Mouse (Mus musculus): ENCODE measurements around the gene Itgb1.

Itgb1 gene

DNA sequence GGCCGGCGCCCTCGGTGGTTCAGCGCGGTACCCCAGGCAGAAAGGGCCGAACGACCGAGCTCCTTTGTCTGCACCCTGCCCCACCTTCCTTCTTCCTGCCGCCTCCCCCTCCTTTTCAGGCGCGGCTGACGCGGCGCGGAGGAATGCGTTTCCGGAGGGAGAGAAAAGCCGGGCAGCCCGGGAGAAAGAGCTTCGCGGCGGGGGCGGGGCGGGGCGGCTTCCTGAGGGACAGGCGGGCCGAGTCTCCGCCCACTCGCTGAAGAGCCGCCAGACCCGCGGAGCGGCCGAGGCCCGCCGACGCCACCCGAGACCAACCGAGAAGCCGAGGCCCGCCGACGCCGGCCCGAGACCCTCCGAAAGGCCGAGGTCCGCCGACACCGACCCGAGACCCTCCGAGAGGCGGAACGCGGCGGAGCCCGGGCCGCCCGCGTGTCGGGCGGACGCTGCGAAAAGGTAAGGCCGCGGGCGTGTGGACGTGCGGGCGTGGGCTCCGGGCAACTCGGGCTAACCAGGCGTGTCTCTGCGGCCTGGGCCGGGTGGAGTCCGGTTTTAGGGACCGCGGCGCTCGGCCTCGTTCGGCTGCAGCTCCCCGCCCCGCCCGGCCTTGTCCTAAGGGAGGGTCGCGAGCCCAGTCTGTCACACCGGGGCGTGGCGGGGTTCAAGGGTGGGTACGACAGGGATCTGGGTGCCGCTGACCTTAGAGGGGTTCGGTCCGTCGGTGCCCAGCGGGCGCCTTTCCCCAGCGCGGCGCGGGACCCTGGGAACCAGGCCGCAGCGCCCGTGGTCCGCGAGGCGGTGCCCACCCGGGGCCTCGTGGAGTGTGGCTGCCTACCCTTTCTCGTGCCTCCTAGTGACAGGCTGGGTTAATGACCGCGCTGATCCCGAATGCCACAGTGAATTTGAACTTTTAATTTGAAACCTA lies at the start of gene Itgb1:
Gene Itgb1 (plus strand): TSS at position 148 of the 922 bp plus-strand sequence.
- peak; percentile 73 to 80 for DNase-seq

- no peak for DNase-seq
These were observed 42.4 kb upstream of the Itgb1 start for GRCm38 (mm10) chr8:128643104-128643503.

DNA sequence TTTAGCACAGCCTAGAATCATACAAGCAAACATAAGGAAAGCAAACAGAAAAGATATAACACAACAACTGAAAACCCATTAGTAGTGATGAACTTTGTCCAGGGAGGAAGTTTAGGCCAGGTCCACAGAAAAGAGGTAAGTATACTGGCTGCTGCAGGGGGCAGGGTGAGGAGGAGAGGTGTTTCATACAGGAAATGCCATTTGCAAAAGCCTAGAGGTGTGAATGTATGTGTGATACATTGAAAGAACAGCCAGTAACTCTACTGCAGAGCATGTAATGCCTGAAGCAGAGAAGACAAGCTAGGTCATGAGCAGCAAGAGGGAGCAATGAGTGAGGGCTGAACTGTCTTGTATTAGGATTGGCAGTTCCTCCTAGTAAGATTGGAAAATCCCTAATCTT lies 40.0 kb upstream of the Itgb1 start:
- no peak for DNase-seq

GRCm38 (mm10) chr8:128646456-128646855 lies 39.0 kb upstream of the Itgb1 start:
- DNase-seq, result no peak

DNA sequence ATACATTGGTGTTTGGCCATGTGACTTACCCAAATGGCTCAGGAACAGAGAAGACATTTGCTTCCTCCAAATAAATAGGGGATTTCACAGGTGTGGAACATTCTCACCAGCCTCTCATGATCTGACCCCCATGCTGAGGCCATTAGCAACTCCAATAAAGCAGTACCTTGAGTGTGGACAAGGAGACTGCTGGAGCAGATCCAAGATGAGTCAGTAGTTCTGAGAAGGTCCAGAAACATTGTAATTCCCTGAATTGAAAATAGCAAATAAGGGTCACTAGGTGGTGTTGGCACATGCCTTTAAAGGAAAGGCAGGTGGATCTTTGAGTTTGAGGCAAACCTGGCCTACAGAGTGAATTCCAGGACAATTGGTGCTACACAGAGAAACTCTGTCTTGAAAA lies 37.4 kb upstream of the Itgb1 start:
- DNase-seq, result no peak

DNA sequence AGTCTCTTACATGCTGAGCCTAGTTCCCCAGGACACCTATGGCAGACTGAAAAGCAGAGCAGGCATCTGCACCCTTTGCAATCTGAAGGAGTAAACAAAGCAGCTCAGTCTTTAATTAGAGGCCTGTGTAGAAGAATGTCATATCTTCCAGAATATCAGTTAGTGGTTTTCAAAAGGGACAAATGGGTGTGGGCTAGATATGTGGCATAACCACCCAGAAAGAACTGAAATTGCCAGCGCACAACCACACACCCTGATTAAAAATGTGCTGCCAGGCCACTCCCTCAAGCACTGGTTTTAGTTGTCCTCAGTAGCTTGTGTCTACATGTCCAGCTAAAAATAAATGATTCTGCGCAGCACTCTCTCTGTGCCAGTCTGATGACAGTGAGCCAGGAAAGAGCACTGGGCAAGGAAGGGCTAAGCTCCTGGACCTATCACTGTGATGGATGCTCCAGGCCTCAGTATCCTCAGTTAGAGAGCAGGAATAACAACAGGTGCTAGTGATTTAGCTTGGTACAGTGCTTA lies 35.1 kb upstream of the Itgb1 start:
- no peak for DNase-seq

GRCm38 (mm10) chr8:128652399-128653109 lies 32.9 kb upstream of the Itgb1 start:
- DNase-seq, result peak in 1 of 2 experiments; percentile 32

- peak in 1 of 2 experiments; percentile 7 for DNase-seq
These were observed 31.7 kb upstream of the Itgb1 start for GRCm38 (mm10) chr8:128653642-128654364.

- DNase-seq, result peak; percentile 22 to 44
These were observed 30.9 kb upstream of the Itgb1 start for GRCm38 (mm10) chr8:128654365-128655099.

- DNase-seq, result no peak
These were observed 23.3 kb upstream of the Itgb1 start for GRCm38 (mm10) chr8:128662144-128662543.

DNA sequence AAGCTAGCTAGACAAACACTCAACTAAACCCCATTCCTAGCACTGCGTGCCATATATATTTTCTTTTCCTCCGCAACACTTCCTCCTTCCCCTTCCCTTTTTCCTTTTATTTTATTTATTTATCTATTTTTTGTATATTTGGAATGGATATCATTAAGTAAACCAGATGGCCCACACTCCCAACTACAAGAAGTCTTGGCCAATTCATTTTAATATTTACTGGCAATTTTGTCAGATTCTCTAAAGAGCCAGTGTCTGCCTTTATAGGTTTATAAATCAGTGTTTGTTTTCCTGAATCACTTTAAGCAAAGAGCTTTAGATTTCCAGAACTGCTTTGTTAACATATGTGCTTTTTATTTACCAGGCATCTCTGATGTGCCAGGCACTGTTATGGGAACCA lies 22.8 kb upstream of the Itgb1 start:
- no peak for DNase-seq

DNA sequence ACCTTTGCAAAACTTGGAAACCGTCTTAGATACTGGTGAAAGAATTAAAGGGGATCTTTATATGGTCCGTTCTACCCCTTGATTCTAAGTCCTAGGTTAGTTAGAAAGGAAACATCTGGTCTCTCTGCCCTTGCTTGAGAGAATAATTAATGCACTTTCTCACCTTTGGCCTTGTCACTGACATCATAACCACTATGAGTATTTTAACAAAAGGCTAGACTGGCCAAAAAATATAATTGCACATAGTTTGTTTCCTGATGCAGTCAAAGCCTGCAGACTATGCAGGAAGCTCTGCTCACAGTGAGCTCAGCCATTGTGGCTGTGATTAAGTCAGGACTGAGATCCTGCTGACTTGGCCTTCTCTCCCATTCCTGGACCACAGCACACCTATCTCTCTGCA lies 22.3 kb upstream of the Itgb1 start:
- no peak for DNase-seq

- DNase-seq, result no peak
These were observed 18.7 kb upstream of the Itgb1 start for GRCm38 (mm10) chr8:128666576-128667263.

DNA sequence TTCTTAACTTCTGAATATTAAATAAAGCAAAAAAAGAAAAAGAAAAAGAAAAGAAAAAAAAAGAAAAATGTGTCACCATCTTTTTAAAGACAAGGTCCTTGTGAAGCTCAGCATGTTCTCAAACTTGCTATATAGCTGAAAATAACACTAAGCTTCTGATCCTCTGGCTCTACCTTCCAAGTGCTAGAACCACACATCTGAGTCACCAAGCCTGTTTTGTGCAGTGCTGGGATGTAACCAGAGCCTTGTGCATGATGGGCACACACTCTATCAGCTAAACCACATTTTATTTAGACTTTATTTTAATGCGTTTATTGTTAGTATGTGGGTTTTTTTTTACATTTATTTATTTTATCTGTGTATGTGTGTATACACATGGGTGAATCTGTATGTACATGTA lies 13.6 kb upstream of the Itgb1 start:
- DNase-seq, result no peak

DNA sequence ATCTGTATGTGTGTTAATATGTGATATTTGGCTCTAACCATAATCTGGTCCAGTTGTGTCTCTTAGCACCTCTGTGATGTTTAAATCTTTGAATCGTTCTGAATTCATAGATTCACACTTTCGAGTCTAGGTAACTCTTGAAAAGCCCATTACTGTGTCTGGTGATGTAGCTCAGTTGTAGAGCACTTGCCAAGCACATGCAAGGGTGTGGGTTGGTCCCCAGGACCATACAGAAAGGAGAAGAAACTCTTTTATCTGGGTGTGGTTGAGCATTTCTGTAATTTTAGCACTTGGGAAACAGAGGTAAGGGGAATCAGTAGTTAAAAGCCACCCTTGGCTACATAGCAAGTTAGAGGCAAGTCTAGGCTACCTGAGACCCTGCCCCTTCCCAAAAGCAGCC lies 13.0 kb upstream of the Itgb1 start:
- DNase-seq, result no peak

- no peak for DNase-seq
These were observed 12.5 kb upstream of the Itgb1 start for GRCm38 (mm10) chr8:128672950-128673349.

GRCm38 (mm10) chr8:128675848-128676629 lies 9.4 kb upstream of the Itgb1 start:
- no peak for DNase-seq

- no peak for DNase-seq
These were observed 5.5 kb upstream of the Itgb1 start for GRCm38 (mm10) chr8:128679909-128680308.

DNA sequence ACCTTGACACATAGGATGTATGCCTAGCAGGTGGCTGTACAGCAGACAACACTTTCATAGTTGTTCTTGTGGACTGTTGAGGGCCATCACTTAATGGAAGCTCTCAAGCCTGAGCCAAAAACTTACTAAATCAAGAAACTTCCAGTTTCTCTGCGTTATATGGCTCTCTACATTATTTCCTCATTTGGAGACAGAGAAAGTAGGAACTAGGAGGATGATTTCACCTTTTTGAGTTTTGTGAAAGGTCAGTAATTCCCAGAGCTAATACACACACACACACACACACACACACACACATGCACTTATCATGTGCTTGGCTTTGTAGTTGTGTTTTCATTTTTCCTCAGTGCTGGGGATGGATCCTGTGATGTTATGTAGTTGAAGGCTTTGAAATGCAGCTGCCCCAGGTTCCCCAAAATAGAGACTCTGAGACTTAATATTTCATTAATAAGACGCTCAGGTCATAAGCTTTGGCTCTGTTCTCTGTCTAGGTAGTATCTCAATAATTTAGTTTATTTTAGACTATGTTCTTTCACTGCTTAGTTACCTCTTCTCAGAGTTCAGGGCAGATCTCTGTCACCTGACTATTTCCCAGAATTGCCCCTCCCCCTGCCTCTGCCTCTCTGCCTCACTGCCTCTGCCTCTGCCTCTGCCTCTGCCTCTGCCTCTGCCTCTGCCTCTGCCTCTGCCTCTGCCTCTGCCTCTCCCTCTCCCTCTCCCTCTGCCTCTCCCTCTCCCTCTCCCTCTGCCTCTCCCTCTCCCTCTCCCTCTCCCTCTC lies 4.7 kb upstream of the Itgb1 start:
- no peak for DNase-seq

DNA sequence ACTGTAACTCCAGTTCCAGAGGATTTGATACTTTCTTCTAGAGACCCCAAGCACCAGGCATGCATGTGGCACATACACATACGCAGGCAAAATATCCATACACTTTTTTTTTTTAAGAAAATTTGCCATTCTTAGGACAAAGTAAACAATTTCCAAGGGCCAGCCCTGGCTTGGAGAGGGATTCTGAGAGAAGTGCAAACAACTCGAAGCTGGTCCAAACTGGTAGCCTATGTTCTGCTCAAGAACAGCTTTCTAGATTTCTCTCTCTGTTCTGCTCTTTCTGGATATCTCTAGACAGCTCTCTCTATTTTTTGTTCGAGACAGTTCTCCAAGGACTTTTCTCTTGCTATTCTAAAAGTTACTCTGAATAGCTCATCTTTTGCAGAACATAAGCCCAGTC lies 3.5 kb upstream of the Itgb1 start:
- no peak for DNase-seq

Measured in spleen, adult 18-20 months (tissue).